Mouse (Mus musculus) MEL (cell line): ENCODE measurements at regions not wholly inside any gene's neighbourhood (a gene's known extent, or its start where the extent isn't known, plus 50 kb on each side); places are given as distances from the start of the nearest gene placed in this dataset.

ENCODE experiments used
- SMC3 ChIP-seq: IDR thresholded peaks from 2 replicates; pipeline ENCODE4 v1.6.1; 2011; ENCODE audit warnings: low read depth, low read length, improper control_type of control experiment
- ZMIZ1 ChIP-seq: IDR thresholded peaks from 2 replicates; pipeline ENCODE4 v1.6.1; 2012; ENCODE audit warnings: low read depth, mild to moderate bottlenecking, inconsistent platforms, low read length, improper control_type of control experiment, moderate library complexity

GRCm38 (mm10) chr9:52748366-52748765 is 68.8 kb upstream of the AI593442 start:
- TF ChIP-seq SMC3 (no peak), ZMIZ1 (no peak)
